Mouse (Mus musculus): Measurements from ENCODE around the gene Lrrc4c.

Gene Lrrc4c

DNA sequence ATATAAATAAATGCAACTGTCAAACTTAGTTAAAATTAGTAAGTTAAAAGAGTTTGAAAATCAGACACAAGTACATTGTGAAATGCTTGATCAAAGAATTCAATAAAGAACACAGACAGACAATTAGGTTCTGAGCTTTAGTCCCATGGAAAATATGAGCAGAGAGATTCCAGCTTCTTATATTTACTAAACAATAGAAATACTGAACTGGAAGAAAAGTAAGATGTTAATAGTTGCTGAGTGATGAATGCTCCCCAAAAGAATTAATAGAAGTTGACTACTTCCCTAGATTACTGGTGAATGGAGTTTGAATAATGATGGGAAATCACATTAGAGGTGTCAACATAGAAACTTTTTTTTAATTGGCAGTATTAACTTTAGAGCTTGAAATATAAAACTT lies 1323.7 kb downstream of the Lrrc4c start:
- no peak for DNase-seq

DNA sequence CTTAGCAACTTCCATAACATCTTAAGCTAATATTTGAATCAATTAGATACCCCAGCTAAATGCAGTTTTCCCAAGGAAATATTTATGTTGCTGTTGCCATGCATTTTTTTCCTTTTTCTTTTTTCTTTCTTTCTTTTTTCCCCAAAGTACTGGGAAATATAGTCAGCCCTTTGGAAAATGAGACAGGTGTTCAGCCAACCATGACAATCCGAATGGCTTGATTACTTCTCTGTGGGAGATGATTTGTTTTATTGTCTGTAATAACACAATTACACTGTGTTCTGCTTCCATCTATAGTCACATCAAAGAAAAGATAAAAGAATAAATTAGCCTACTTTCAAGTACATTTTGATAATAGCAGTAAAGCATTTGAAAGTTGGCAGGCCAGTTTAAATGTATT lies 1334.7 kb downstream of the Lrrc4c start:
- DNase-seq: no peak

All from cerebellum, adult 8-10 months (tissue).